Mouse (Mus musculus): Measurements from ENCODE around the gene Grwd1. TPM values are rescaled to one million over a fixed set of nuclear protein-coding genes. Genes with fewer than 3 reads are reported as not detected.

The Grwd1 gene
- polyA plus RNA-seq, 1 experiment from 2014 or later: 14.8 TPM

DNA sequence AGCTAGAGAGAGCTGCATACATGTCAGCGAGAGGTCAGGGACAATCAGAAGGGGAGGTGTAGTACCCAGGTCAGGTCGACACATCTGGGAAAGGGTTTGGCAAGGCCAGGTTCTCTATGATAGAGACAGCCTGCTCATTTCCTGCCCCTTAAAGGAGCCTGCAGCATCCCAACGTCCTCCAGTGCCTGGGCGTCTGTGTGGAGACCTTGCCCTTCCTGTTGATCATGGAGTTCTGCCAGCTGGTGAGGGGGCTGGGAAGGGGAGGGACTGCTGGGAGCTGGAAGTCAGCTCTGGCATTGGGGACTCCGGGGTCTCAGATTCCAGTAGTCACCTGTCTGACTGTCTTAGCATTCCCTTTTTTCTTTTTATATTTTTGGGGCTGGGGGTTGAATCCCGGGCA lies 40.0 kb downstream of the Grwd1 start:
- Histone ChIP-seq H3K9me3 (ENCODE audit: low read length) (no peaks in the 10 kb centered on the region), H3K27me3 (replicated peaks; ENCODE audit: insufficient read depth, low read length) (0 out of 2 replicates have a peak, but pooled peaks cover 3% of the 10 kb centered on the region), H3K4me3 (ENCODE audit: low read depth, low read length) (no peak overlapping the region), H3K4me1 (ENCODE audit: insufficient read depth, low read depth, low read length) (no peaks in the 10 kb centered on the region; the same call in 1 of the 2 replicates), H3K9ac (replicated peaks; ENCODE audit: low read depth) (no peak overlapping the region), H3K4me2 (replicated peaks; ENCODE audit: low read depth, low read length) (no peak overlapping the region), H3K27ac (ENCODE audit: low read length) (no peak overlapping the region), H3K36me3 (ENCODE audit: insufficient read depth, low read length) (no peaks in the 10 kb centered on the region)
- WGBS: 36% methylated on average over 6 of the region's 6 CpGs
- TF ChIP-seq EP300 (IDR thresholded peaks at IDR 0.05): no peak
- TF ChIP-seq CTCF (IDR thresholded peaks at IDR 0.05): no peak
- ATAC-seq: peak; percentile 47
- DNase-seq (ENCODE audit: low spot score): peak; percentile 31

GRCm38 (mm10) chr7:45787642-45788041 lies 43.1 kb downstream of the Grwd1 start:
- DNase-seq (ENCODE audit: low spot score) (no peak), ATAC-seq (no peak)
- Histone ChIP-seq H3K36me3 (ENCODE audit: insufficient read depth, low read length) (no peaks in the 10 kb centered on the region), H3K4me1 (ENCODE audit: insufficient read depth, low read depth, low read length) (peaks cover 4% of the 10 kb centered on the region; the same call in 1 of the 2 replicates), H3K4me3 (ENCODE audit: low read depth, low read length) (no peak overlapping the region), H3K27ac (ENCODE audit: low read length) (no peak overlapping the region), H3K9ac (replicated peaks; ENCODE audit: low read depth) (no peak overlapping the region), H3K9me3 (ENCODE audit: low read length) (no peaks in the 10 kb centered on the region), H3K4me2 (replicated peaks; ENCODE audit: low read depth, low read length) (no peak overlapping the region), H3K27me3 (replicated peaks; ENCODE audit: insufficient read depth, low read length) (peaks cover 12% of the 10 kb centered on the region; the same call in 1 of the 2 replicates)
- WGBS: 84% methylated on average over 22 of the region's 22 CpGs
- TF ChIP-seq EP300 (IDR thresholded peaks at IDR 0.05): no peak
- no peak for TF ChIP-seq CTCF (IDR thresholded peaks at IDR 0.05)

DNA sequence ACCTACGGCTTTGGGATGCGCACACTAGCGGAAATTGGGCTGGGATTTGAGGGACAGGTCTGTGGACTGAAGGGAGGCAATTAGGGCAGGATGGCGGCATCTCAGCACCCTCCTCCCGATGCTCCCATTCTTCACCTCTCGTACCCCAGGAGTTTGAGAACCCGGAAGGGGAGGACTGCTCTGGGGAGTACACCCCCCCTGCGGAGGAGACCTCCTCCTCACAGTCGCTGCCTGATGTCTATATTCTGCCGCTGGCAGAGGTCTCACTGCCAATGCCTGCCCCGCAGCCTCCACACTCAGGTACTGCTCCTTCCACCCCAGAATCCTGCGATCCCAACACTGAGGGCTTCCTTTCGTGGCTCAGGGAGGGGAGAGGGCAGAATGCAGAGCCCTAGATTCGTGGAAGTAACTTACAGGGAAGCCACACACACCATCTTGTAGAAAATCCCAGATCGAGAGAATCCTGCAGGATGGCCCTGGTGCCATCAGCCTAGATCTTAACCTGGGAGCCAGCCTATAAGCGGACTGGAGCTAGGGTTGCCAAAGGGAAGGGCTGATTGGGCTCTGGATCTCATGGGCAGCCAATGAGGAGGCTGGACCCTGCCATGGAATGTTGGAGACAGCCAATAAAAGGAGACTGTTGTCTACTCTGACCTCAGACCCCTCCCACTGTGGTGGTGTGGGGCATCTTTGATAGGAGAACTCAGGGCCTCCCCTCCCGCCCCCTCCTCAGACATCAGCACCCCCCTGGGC lies 43.9 kb downstream of the Grwd1 start:
- Histone ChIP-seq H3K36me3 (ENCODE audit: insufficient read depth, low read length) (no peaks in the 10 kb centered on the region), H3K27ac (ENCODE audit: low read length) (no peak overlapping the region), H3K27me3 (replicated peaks; ENCODE audit: insufficient read depth, low read length) (peaks cover 12% of the 10 kb centered on the region; the same call in 1 of the 2 replicates), H3K9me3 (ENCODE audit: low read length) (no peaks in the 10 kb centered on the region), H3K4me2 (replicated peaks; ENCODE audit: low read depth, low read length) (peak overlapping the region; percentile 54), H3K4me3 (ENCODE audit: low read depth, low read length) (0 out of 2 replicates have a peak overlapping the region, but pooled peaks have one; percentile 0), H3K4me1 (ENCODE audit: insufficient read depth, low read depth, low read length) (peaks cover 4% of the 10 kb centered on the region; the same call in 1 of the 2 replicates), H3K9ac (replicated peaks; ENCODE audit: low read depth) (no peak overlapping the region)
- peak; percentile 55; the same call in 1 of the 2 replicates for ATAC-seq
- WGBS: 10% methylated on average over 15 of the region's 17 CpGs
- peak; percentile 52 for DNase-seq (ENCODE audit: low spot score)
- no peak for TF ChIP-seq CTCF (IDR thresholded peaks at IDR 0.05)
- TF ChIP-seq EP300 (IDR thresholded peaks at IDR 0.05): no peak

DNA sequence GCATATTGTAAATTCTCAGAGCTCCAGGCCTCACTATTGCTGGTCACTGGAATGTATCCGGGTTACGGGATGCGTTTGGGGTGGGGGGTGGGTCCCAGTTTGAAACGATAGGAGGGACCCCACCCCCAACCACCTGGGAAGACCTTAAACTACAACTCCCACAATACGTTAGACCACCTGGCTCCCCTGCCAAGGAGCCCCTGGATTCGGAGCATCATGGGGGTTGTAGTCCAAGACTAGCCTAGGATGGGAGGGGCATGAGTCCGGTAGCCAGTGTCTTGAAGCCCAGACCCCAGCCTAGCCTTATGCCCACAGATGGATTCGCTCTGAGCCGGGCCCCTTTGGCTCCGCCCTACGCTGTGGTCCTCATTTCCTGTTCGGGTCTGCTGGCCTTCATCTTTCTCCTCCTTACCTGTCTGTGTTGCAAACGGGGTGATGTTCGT lies 44.6 kb downstream of the Grwd1 start:
- 2% methylated on average over 14 of the region's 14 CpGs for WGBS
- ATAC-seq (no peak), DNase-seq (ENCODE audit: low spot score) (no peak)
- Histone ChIP-seq H3K27me3 (replicated peaks; ENCODE audit: insufficient read depth, low read length) (peaks cover 12% of the 10 kb centered on the region; the same call in 1 of the 2 replicates), H3K9me3 (ENCODE audit: low read length) (no peaks in the 10 kb centered on the region), H3K36me3 (ENCODE audit: insufficient read depth, low read length) (no peaks in the 10 kb centered on the region), H3K9ac (replicated peaks; ENCODE audit: low read depth) (no peak overlapping the region), H3K27ac (ENCODE audit: low read length) (no peak overlapping the region), H3K4me1 (ENCODE audit: insufficient read depth, low read depth, low read length) (peaks cover 4% of the 10 kb centered on the region; the same call in 1 of the 2 replicates), H3K4me2 (replicated peaks; ENCODE audit: low read depth, low read length) (peak overlapping the region; percentile 54), H3K4me3 (ENCODE audit: low read depth, low read length) (0 out of 2 replicates have a peak overlapping the region, but pooled peaks have one; percentile 0)
- TF ChIP-seq CTCF (IDR thresholded peaks at IDR 0.05): no peak
- TF ChIP-seq EP300 (IDR thresholded peaks at IDR 0.05): no peak

DNA sequence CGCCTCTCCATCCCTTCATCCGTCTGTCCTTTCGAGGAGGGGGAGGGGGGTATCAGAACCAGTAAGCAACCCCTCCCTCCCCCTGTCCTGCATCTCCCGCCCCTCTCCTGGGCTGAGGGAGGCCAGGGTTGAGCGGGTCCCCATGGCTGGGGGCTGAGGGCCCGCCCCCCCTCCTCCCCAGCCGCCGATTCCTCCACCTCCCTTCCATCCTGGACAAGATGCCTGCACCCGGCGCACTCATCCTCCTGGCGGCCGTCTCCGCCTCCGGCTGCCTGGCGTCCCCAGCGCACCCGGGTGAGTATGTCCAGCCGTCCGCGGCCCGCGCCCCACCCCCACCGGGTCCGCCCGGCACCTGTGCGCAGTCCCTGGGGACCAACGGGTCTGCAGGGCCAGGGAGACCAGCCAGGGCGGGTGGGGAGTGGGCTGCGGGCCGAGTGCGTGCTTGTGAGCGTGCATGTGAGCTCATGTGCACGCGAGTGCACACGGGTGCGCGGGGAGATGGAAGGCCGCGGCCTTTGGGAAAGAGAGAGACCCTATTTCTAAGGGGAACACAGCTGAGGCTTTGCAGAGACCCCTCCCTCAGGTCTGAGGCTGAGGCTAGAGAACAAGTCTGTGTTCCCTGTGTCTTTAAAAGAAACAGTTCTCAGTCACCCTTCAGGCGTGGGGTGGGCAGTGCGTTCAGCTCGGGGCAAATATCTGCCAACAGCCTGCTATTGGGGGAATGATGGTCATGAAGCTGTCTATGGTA lies 45.2 kb downstream of the Grwd1 start:
- H3K27ac ChIP-seq (ENCODE audit: low read length): no peak overlapping the region
- H3K4me1 ChIP-seq (ENCODE audit: insufficient read depth, low read depth, low read length): peaks cover 4% of the 10 kb centered on the region; the same call in 1 of the 2 replicates
- H3K4me3 ChIP-seq (ENCODE audit: low read depth, low read length): 0 out of 2 replicates have a peak overlapping the region, but pooled peaks have one; percentile 19
- ATAC-seq: no peak
- 1% methylated on average over 32 of the region's 42 CpGs for WGBS
- no peak overlapping the region for H3K9ac ChIP-seq (replicated peaks; ENCODE audit: low read depth)
- no peaks in the 10 kb centered on the region for H3K9me3 ChIP-seq (ENCODE audit: low read length)
- no peaks in the 10 kb centered on the region for H3K36me3 ChIP-seq (ENCODE audit: insufficient read depth, low read length)
- peak overlapping the region; percentile 54 for H3K4me2 ChIP-seq (replicated peaks; ENCODE audit: low read depth, low read length)
- H3K27me3 ChIP-seq (replicated peaks; ENCODE audit: insufficient read depth, low read length): peaks cover 12% of the 10 kb centered on the region; the same call in 1 of the 2 replicates
- no peak for DNase-seq (ENCODE audit: low spot score)
- TF ChIP-seq CTCF (IDR thresholded peaks at IDR 0.05) (no peak; the same call in 1 of the 2 replicates), EP300 (IDR thresholded peaks at IDR 0.05) (no peak)

Data from lung, postnatal 0 days (tissue).